7 mouse cellular contexts compared by ENCODE assay signal in genomic region chr13:23445561-23446320, GRCm38 (mm10). TPM values are rescaled to one million over a fixed set of nuclear protein-coding genes. Genes with fewer than 3 reads are reported as not detected.
DNase-seq lines count a peak whose midpoint lies in the region; ATAC-seq and TF ChIP-seq lines count a peak whose summit lies in the region.

No protein-coding gene starts in this region.

- H3K27me3 ChIP-seq in embryonic facial prominence, embryonic 14.5 days (replicated peaks; ENCODE audit: control insufficient read depth, insufficient read depth, low read length): no peaks in the 10 kb centered on the region
- H3K27me3 ChIP-seq in limb, embryonic 14.5 days (ENCODE audit: control insufficient read depth, insufficient read depth, low read length): no peaks in the 10 kb centered on the region
- H3K27me3 ChIP-seq in midbrain, embryonic 16.5 days (ENCODE audit: control insufficient read depth, insufficient read depth, low read depth, low read length): no peaks in the 10 kb centered on the region
- H3K27me3 ChIP-seq in spleen, adult 2 months (ENCODE audit: control insufficient read depth, insufficient read depth, low read length): no peaks in the 10 kb centered on the region

- peak; percentile 93 for DNase-seq in adrenal gland, postnatal 14 days
- peak; percentile 93 for DNase-seq in embryonic facial prominence, embryonic 14.5 days (ENCODE audit: low spot score)
- peak; percentile 96 for DNase-seq in heart, adult 8-10 months (ENCODE audit: low spot score)
- peak; percentile 95 for DNase-seq in kidney, adult 9 months
- DNase-seq in limb, embryonic 14.5 days (ENCODE audit: low spot score): peak; percentile 98
- DNase-seq in spleen, adult 2 months (ENCODE audit: low read depth in 1 of 2, low spot score in 2 of 2): peak; percentile 81 to 82

- TF ChIP-seq CTCF in spleen, adult 2 months (IDR thresholded peaks at IDR 0.05; ENCODE audit: extremely low read depth, insufficient read depth, insufficient read length, insufficient replicate concordance): no peak

- WGBS in embryonic facial prominence, embryonic 14.5 days: under 1% methylated on average over 55 of the region's 55 CpGs
- WGBS in limb, embryonic 14.5 days: under 1% methylated on average over 54 of the region's 55 CpGs
- WGBS in midbrain, embryonic 16.5 days: under 1% methylated on average over 55 of the region's 55 CpGs
- WGBS in spleen, adult 2 months: under 1% methylated on average over 55 of the region's 55 CpGs

- H3K9me3 ChIP-seq in embryonic facial prominence, embryonic 14.5 days (ENCODE audit: control insufficient read depth, low read length): no peaks in the 10 kb centered on the region
- H3K9me3 ChIP-seq in limb, embryonic 14.5 days (ENCODE audit: control insufficient read depth, low read length): no peaks in the 10 kb centered on the region
- H3K9me3 ChIP-seq in midbrain, embryonic 16.5 days (replicated peaks; ENCODE audit: control insufficient read depth, low read length, poor library complexity, severe bottlenecking): no peaks in the 10 kb centered on the region

- 0 out of 2 replicates have a peak, but pooled peaks cover 2% of the 10 kb centered on the region for H3K4me1 ChIP-seq in embryonic facial prominence, embryonic 14.5 days (ENCODE audit: control insufficient read depth, insufficient read depth, low read length)
- 0 out of 2 replicates have a peak, but pooled peaks cover 4% of the 10 kb centered on the region for H3K4me1 ChIP-seq in limb, embryonic 14.5 days (ENCODE audit: control insufficient read depth, insufficient read depth, low read length)
- H3K4me1 ChIP-seq in midbrain, embryonic 16.5 days (ENCODE audit: control insufficient read depth, insufficient read depth, low read length): peaks cover 17% of the 10 kb centered on the region
- H3K4me1 ChIP-seq in spleen, adult 2 months (ENCODE audit: control insufficient read depth, insufficient read depth, insufficient read length): peaks cover 7% of the 10 kb centered on the region

- H3K4me2 ChIP-seq in embryonic facial prominence, embryonic 14.5 days (ENCODE audit: low read depth, low read length): peak overlapping the region; percentile 63
- H3K4me2 ChIP-seq in limb, embryonic 14.5 days (replicated peaks; ENCODE audit: low read depth, low read length, severe bottlenecking): peak overlapping the region; percentile 50
- H3K4me2 ChIP-seq in midbrain, embryonic 16.5 days (ENCODE audit: low read length): peak overlapping the region; percentile 64

- H3K9ac ChIP-seq in embryonic facial prominence, embryonic 14.5 days (ENCODE audit: low read depth, low read length): peak overlapping the region; percentile 85
- peak overlapping the region; percentile 84 for H3K9ac ChIP-seq in limb, embryonic 14.5 days (ENCODE audit: low read depth, low read length, severe bottlenecking)
- peak overlapping the region; percentile 86 for H3K9ac ChIP-seq in midbrain, embryonic 16.5 days (ENCODE audit: low read depth, low read length)

- peak overlapping the region; percentile 99 for H3K27ac ChIP-seq in embryonic facial prominence, embryonic 14.5 days (replicated peaks; ENCODE audit: low read depth, low read length)
- peak overlapping the region; percentile 97 for H3K27ac ChIP-seq in limb, embryonic 14.5 days (replicated peaks; ENCODE audit: low read depth, low read length)
- peak overlapping the region; percentile 97 for H3K27ac ChIP-seq in midbrain, embryonic 16.5 days (ENCODE audit: low read length)
- peak overlapping the region; percentile 91 for H3K27ac ChIP-seq in spleen, adult 2 months (ENCODE audit: insufficient read depth, low read length)

- H3K4me3 ChIP-seq in embryonic facial prominence, embryonic 14.5 days (ENCODE audit: low read depth, low read length): peak overlapping the region; percentile 70
- H3K4me3 ChIP-seq in limb, embryonic 14.5 days (replicated peaks; ENCODE audit: low read length): peak overlapping the region; percentile 60
- H3K4me3 ChIP-seq in midbrain, embryonic 16.5 days (ENCODE audit: low read depth, low read length): peak overlapping the region; percentile 71
- peak overlapping the region; percentile 83 for H3K4me3 ChIP-seq in spleen, adult 2 months (ENCODE audit: extremely low read depth, insufficient read depth, insufficient read length)

- no peaks in the 10 kb centered on the region for H3K36me3 ChIP-seq in embryonic facial prominence, embryonic 14.5 days (ENCODE audit: control insufficient read depth, insufficient read depth, low read length)
- no peaks in the 10 kb centered on the region for H3K36me3 ChIP-seq in limb, embryonic 14.5 days (ENCODE audit: control insufficient read depth, insufficient read depth, low read length)
- no peaks in the 10 kb centered on the region for H3K36me3 ChIP-seq in midbrain, embryonic 16.5 days (ENCODE audit: control insufficient read depth, insufficient read depth, low read length)
- no peaks in the 10 kb centered on the region for H3K36me3 ChIP-seq in spleen, adult 2 months (ENCODE audit: control insufficient read depth, insufficient read depth, low read length)

- TF ChIP-seq POLR2A in limb, embryonic 14.5 days (IDR thresholded peaks at IDR 0.05; ENCODE audit: borderline replicate concordance, extremely low read depth, insufficient read depth, insufficient read length): peak; percentile 68; the same call in 1 of the 2 replicates
- TF ChIP-seq POLR2A in spleen, adult 2 months (IDR thresholded peaks at IDR 0.05; ENCODE audit: low read depth, low read length): no peak; the same call in 1 of the 2 replicates

- peak; percentile 93 for ATAC-seq in embryonic facial prominence, embryonic 14.5 days (ENCODE audit: low read depth)
- peak; percentile 91 for ATAC-seq in limb, embryonic 14.5 days (ENCODE audit: low FRiP score, low read depth)
- peak; percentile 92 for ATAC-seq in midbrain, embryonic 16.5 days

RNA-seq across cellular contexts. Expression of gene Btn1a1, which starts 20.0 kb away (rescaled TPM):
- total RNA-seq in adrenal gland, postnatal 14 days (2021): 0.19 TPM in 1 of 2 replicates, not detected in the other
- polyA plus RNA-seq in embryonic facial prominence, embryonic 14.5 days (2014; fragmentation: Nextera tagmentation; extraction: Ambion mirVana): 0.18 TPM in 1 of 2 replicates, not detected in the other
- total RNA-seq in heart, adult 8-10 months (2022): not detected
- 0.31 and 0.32 TPM in 2 replicates for polyA plus RNA-seq in limb, embryonic 14.5 days (2012; rRNA removed)
- not detected in 2 replicates for polyA plus RNA-seq in limb, embryonic 14.5 days (2014; fragmentation: Nextera tagmentation; extraction: Ambion mirVana)
- polyA plus RNA-seq in midbrain, embryonic 16.5 days (2015; fragmentation: Nextera tagmentation; extraction: Ambion mirVana): 0.10 and 0.31 TPM in 2 replicates
- 0.19 and 0.56 TPM in 2 replicates for polyA plus RNA-seq in spleen, adult 2 months (2012; rRNA removed)

RNA-seq across cellular contexts. Expression of gene Abt1, which starts 22.1 kb away (rescaled TPM):
- total RNA-seq in adrenal gland, postnatal 14 days (2021): 5.9 and 6.3 TPM in 2 replicates
- polyA plus RNA-seq in embryonic facial prominence, embryonic 14.5 days (2014; fragmentation: Nextera tagmentation; extraction: Ambion mirVana): 10.3 and 11.6 TPM in 2 replicates
- total RNA-seq in heart, adult 8-10 months (2022): 1 to 10 TPM; 4.1 to 4.8 (median 4.7) TPM
- polyA plus RNA-seq in limb, embryonic 14.5 days (2012; rRNA removed): 6.9 and 9.9 TPM in 2 replicates
- 12.0 and 12.2 TPM in 2 replicates for polyA plus RNA-seq in limb, embryonic 14.5 days (2014; fragmentation: Nextera tagmentation; extraction: Ambion mirVana)
- polyA plus RNA-seq in midbrain, embryonic 16.5 days (2015; fragmentation: Nextera tagmentation; extraction: Ambion mirVana): 9.1 and 11.0 TPM in 2 replicates
- 1.8 TPM in 2 replicates for polyA plus RNA-seq in spleen, adult 2 months (2012; rRNA removed)

RNA-seq across cellular contexts. Expression of gene Btn2a2, which starts 42.9 kb away (rescaled TPM):
- total RNA-seq in adrenal gland, postnatal 14 days (2021): not detected in 2 replicates
- 0.40 and 0.51 TPM in 2 replicates for polyA plus RNA-seq in embryonic facial prominence, embryonic 14.5 days (2014; fragmentation: Nextera tagmentation; extraction: Ambion mirVana)
- total RNA-seq in heart, adult 8-10 months (2022): not detected
- polyA plus RNA-seq in limb, embryonic 14.5 days (2012; rRNA removed): 0.62 and 0.79 TPM in 2 replicates
- polyA plus RNA-seq in limb, embryonic 14.5 days (2014; fragmentation: Nextera tagmentation; extraction: Ambion mirVana): 0.89 and 1.2 TPM in 2 replicates
- polyA plus RNA-seq in midbrain, embryonic 16.5 days (2015; fragmentation: Nextera tagmentation; extraction: Ambion mirVana): 0.15 TPM in 1 of 2 replicates, not detected in the other
- polyA plus RNA-seq in spleen, adult 2 months (2012; rRNA removed): 0.04 TPM in 1 of 2 replicates, not detected in the other

Comparison
In these comparisons a context has a peak if more than half of its experiments do, and no peak if none do; other contexts are left out.
1. Peak in every context shown above with its lines: DNase-seq, ATAC-seq, H3K4me3 ChIP-seq and H3K27ac ChIP-seq.